Mouse (Mus musculus) stomach, postnatal 0 days (tissue): ENCODE results near the gene Nsun2. TPM values are rescaled to one million over a fixed set of nuclear protein-coding genes. Genes with fewer than 3 reads are reported as not detected.
A peak's percentile ranks its signal among the peaks of the same experiment; 100 is the strongest.

Experiments
- ATAC-seq: fragments of 200-750 bp; cut with Nextera tagmentation; 2 replicates; pipeline ENCODE4 v1.8.0; 2017; ENCODE audit not compliant: low FRiP score, low TSS enrichment
- DNase-seq: peaks from one replicate; pipeline ENCODE4 v3.0.0-alpha.2; 2016; ENCODE audit warnings: low spot score
- H3K27ac ChIP-seq: fragments of 300-500 bp; sonication (generic); replicated peaks from 2 replicates; pipeline ENCODE4 v1.5.1; 2014; ENCODE audit warnings: mild to moderate bottlenecking, control low read depth
- H3K27me3 ChIP-seq: fragments of 300-500 bp; sonication (generic); 2 replicates; pipeline ENCODE4 v1.6.1; 2014; ENCODE audit warnings: low read length; ENCODE audit not compliant: control insufficient read depth, insufficient read depth
- H3K36me3 ChIP-seq: fragments of 300-500 bp; sonication (generic); 2 replicates; pipeline ENCODE4 v1.6.1; 2014; ENCODE audit warnings: low read length, mixed read lengths; ENCODE audit not compliant: control insufficient read depth, insufficient read depth
- H3K4me1 ChIP-seq: fragments of 300-500 bp; sonication (generic); replicated peaks from 2 replicates; pipeline ENCODE4 v1.6.1; 2014; ENCODE audit warnings: antibody characterized with exemption; ENCODE audit not compliant: control insufficient read depth, insufficient read depth
- H3K4me2 ChIP-seq: fragments of 300-500 bp; sonication (generic); replicated peaks from 2 replicates; pipeline ENCODE4 v1.6.1; 2014; ENCODE audit warnings: low read depth, mild to moderate bottlenecking, control low read depth, moderate library complexity
- H3K4me3 ChIP-seq: fragments of 300-500 bp; sonication (generic); 2 replicates; pipeline ENCODE4 v1.5.1; 2014; ENCODE audit warnings: low read depth, low read length, control low read depth
- H3K9ac ChIP-seq: fragments of 300-500 bp; sonication (generic); 2 replicates; pipeline ENCODE4 v1.6.1; 2014; ENCODE audit warnings: mild to moderate bottlenecking, low read length, control low read depth, mixed read lengths
- H3K9me3 ChIP-seq: fragments of 300-500 bp; sonication (generic); 2 replicates; pipeline ENCODE4 v1.6.1; 2016; ENCODE audit warnings: low read length; ENCODE audit not compliant: control insufficient read depth
- CTCF ChIP-seq: IDR thresholded peaks from 2 replicates; pipeline ENCODE4 v1.5.1; 2016; ENCODE audit warnings: antibody characterized with exemption, low read depth, mild to moderate bottlenecking, moderate library complexity
- EP300 ChIP-seq: optimal IDR thresholded peaks from 2 replicates; pipeline ENCODE3; 2016; ENCODE audit warnings: antibody characterized with exemption
- WGBS: fragments of 180-500 bp; shearing (Covaris S2); extraction: QIAGEN DNeasy Blood & Tissue Kit; methylation state at CpG from one replicate; pipeline ENCODE4 v1.1.7; 2014; 5-methylcytosine and 5-hydroxymethylcytosine counted together
- polyA plus RNA-seq: library from polyadenylated mRNA; unstranded; fragments of >200 nt; fragmentation: Nextera tagmentation; extraction: Ambion mirVana; gene quantifications from 2 replicates; pipeline ENCODE4 v1.2.1, GENCODE M21; 2015

The Nsun2 gene
- polyA plus RNA-seq, 1 experiment from 2014 or later = 68.6 TPM

- Histone ChIP-seq H3K9me3 (no peaks in the 10 kb centered on the region), H3K27me3 (no peaks in the 10 kb centered on the region), H3K4me3 (no peak overlapping the region), H3K4me1 (peaks cover 8% of the 10 kb centered on the region), H3K4me2 (no peak overlapping the region), H3K9ac (no peak overlapping the region), H3K27ac (no peak overlapping the region), H3K36me3 (no peaks in the 10 kb centered on the region)
- ATAC-seq = no peak
- no peak for DNase-seq
- TF ChIP-seq CTCF (no peak), EP300 (no peak)
- whole genome bisulfite sequencing = 77% methylated on average over 7 of the region's 7 CpGs
Measured at GRCm38 (mm10) chr13:69528531-69528930, 5.0 kb upstream of the Nsun2 start.

DNA sequence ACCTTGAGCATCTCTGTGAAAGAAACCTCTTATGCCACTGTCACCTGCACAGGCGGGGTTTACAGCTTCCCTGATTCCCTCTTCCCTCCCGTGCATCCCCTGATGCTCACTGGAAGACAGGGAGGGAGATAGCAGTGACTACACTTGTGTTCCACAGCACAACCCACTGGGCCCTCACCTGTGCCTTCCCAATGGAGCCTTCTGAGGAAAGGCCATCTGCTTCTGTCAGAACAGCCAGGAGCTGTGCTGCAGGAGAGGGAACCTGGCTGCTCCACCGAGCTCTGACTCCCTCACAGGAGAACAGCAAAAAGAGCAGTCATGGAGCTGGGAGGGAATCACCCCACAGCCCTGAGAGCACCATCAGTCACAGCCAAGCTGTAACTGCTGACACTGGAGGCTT lies 3.4 kb upstream of the Nsun2 start:
- Histone ChIP-seq H3K4me3 (no peak overlapping the region), H3K4me1 (peaks cover 8% of the 10 kb centered on the region), H3K27ac (no peak overlapping the region), H3K9me3 (no peaks in the 10 kb centered on the region), H3K36me3 (no peaks in the 10 kb centered on the region), H3K9ac (no peak overlapping the region), H3K4me2 (no peak overlapping the region), H3K27me3 (no peaks in the 10 kb centered on the region)
- TF ChIP-seq EP300 (no peak), CTCF (no peak)
- DNase-seq = no peak
- WGBS = 73% methylated on average over 3 of the region's 3 CpGs
- no peak for ATAC-seq

DNA sequence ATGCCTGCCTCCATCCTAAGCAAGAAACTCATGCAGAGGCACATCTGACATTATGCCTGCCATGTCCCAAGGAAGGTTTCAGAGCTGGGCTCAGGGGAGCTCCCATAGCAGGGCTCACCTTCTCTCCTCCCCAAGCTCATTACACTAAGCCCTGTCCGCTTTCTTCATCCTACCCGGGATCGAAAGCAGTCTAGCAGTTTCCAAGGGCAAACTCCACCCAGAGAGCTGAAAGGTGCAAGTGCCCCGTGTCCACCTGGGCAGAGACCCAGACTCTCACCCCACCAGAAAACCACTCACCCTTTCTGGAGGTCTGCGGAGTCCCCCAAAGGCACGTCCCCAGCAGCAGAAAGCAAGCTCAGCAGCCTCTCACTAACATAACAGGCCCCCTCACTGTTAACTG lies 2.6 kb upstream of the Nsun2 start:
- Histone ChIP-seq H3K4me1 (peaks cover 8% of the 10 kb centered on the region; the same call in 1 of the 2 replicates), H3K4me3 (no peak overlapping the region), H3K36me3 (no peaks in the 10 kb centered on the region), H3K4me2 (peak overlapping the region; percentile 90), H3K9ac (no peak overlapping the region), H3K9me3 (no peaks in the 10 kb centered on the region), H3K27me3 (no peaks in the 10 kb centered on the region), H3K27ac (no peak overlapping the region)
- TF ChIP-seq CTCF = no peak
- no peak for TF ChIP-seq EP300
- DNase-seq (no peak), ATAC-seq (no peak)
- 74% methylated on average over 6 of the region's 6 CpGs for WGBS

GRCm38 (mm10) chr13:69531431-69531830 lies 2.1 kb upstream of the Nsun2 start:
- Histone ChIP-seq H3K36me3 (no peaks in the 10 kb centered on the region), H3K9ac (no peak overlapping the region), H3K9me3 (no peaks in the 10 kb centered on the region)

GRCm38 (mm10) chr13:69532101-69532892 lies 1.2 kb upstream of the Nsun2 start:
- H3K27ac ChIP-seq = no peak overlapping the region
- 10% methylated on average over 14 of the region's 14 CpGs for WGBS
- peaks cover 8% of the 10 kb centered on the region; the same call in 1 of the 2 replicates for H3K4me1 ChIP-seq
- peak overlapping the region; percentile 85 for H3K4me3 ChIP-seq
- TF ChIP-seq EP300 (no peak), CTCF (no peak)
- ATAC-seq (no peak), DNase-seq (no peak)
- H3K27me3 ChIP-seq = no peaks in the 10 kb centered on the region
- peak overlapping the region; percentile 90 for H3K4me2 ChIP-seq
- H3K9ac ChIP-seq = peak overlapping the region; percentile 50; the same call in 1 of the 2 replicates
- no peaks in the 10 kb centered on the region for H3K36me3 ChIP-seq
- no peaks in the 10 kb centered on the region for H3K9me3 ChIP-seq

More at GRCm38 (mm10) chr13:69531431-69531830, 2.1 kb upstream of the Nsun2 start:
- H3K4me1 ChIP-seq = peaks cover 8% of the 10 kb centered on the region; the same call in 1 of the 2 replicates
- peak overlapping the region; percentile 90 for H3K4me2 ChIP-seq
- 41% methylated on average over 6 of the region's 6 CpGs for WGBS
- TF ChIP-seq CTCF (no peak), EP300 (no peak)
- no peak for DNase-seq
- H3K27me3 ChIP-seq = no peaks in the 10 kb centered on the region
- peak overlapping the region; percentile 85; the same call in 1 of the 2 replicates for H3K4me3 ChIP-seq
- no peak overlapping the region for H3K27ac ChIP-seq
- ATAC-seq = no peak

GRCm38 (mm10) chr13:69532893-69533404 lies 597 bp upstream of the Nsun2 start:
- peak overlapping the region; percentile 90 for H3K4me2 ChIP-seq
- no peaks in the 10 kb centered on the region for H3K27me3 ChIP-seq
- no peaks in the 10 kb centered on the region for H3K9me3 ChIP-seq
- DNase-seq (no peak), ATAC-seq (no peak)
- 2% methylated on average over 9 of the region's 9 CpGs for WGBS
- H3K4me3 ChIP-seq = peak overlapping the region; percentile 85
- H3K9ac ChIP-seq = peak overlapping the region; percentile 82
- H3K36me3 ChIP-seq = no peaks in the 10 kb centered on the region
- peaks cover 8% of the 10 kb centered on the region; the same call in 1 of the 2 replicates for H3K4me1 ChIP-seq
- TF ChIP-seq CTCF (peak; percentile 39), EP300 (no peak)
- peak overlapping the region; percentile 98 for H3K27ac ChIP-seq
